Mouse (Mus musculus) thymus, adult 18-20 months (tissue): Measurements from ENCODE around the gene Cfap97d1.
A peak's percentile ranks its signal among the peaks of the same experiment; 100 is the strongest.

Experiments used
- DNase-seq, 2 experiments: peaks; one replicate each; pipeline ENCODE4 v3.0.0; 2022; ENCODE audit warnings: mixed read lengths in 2 of 2

Cfap97d1 gene

DNA sequence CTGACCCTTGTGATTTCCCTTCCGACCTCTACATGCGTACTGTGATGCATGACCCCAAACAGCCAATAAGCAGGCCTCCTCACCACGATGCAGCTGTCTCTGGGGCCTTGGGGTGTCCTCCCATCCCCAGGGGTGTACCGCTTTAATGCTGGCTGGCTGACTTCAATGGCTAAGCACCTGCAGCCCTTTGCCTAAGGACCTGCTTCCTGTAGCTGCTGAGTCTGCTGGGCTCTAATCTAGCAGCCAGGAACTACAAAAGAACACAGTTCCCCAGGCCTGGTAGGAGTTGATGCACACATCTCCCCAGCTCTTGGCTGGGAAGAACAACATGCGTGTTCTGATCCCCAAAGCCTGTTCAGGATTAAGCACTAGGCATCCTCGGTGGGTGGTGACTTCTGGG, 31.4 kb downstream of the Cfap97d1 start:
- DNase-seq: no peak

DNA sequence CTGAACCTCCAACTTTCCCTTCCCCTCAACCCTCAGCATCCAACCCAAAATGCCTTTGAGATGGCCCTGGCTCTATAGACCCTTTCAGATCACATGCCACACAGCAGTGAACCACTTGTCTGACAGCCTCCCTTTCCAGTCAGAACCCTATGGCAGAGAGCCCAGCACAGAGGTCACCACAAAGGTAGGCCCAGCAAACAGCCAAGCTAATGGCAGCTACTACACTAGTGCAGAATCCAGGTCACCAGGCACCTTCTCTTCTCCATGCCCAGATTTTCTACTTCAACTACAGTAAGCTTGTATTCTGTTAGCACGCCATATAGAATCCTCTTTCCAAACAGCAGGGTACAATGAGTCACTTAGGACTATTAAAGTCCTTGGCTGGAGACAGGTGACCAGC, 32.1 kb downstream of the Cfap97d1 start:
- no peak for DNase-seq

DNA sequence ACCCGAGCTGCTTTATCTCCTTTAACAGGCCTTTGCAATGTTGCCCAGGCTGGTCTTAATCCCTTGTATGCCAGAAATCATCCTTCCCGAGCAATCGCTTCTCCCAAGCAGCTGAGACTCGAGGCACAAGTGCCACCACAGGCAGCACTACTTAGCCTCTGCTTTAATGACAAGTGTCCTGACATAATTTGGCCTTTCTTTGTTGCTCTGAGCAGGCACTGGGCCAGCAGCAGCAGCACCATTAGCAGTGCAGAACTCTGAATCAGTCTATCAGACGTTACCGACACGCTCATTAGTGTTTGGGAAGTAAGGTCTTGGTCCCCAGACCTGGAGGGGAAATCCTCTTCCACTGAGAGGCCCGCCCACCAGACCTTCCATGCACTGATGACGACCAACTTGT, 35.7 kb downstream of the Cfap97d1 start:
- DNase-seq: no peak

DNA sequence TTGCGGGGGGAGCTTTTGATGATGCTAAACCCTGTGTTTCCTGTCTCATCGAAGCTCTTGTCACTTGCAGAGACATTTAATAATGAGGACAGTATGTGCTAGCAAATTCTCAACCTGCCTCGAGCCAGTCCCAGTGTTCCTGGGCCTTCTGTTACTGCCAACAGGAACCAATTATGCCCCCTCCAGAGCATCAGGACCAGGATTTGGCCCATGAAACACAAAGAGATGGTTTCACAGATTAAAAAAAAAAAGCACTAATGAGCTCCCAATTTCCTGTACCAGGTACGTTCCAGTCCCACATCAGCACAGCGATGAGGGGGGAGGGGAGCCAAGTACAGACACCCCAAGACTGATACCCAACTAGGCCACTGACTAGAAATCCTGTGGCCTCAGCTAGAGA, 37.1 kb downstream of the Cfap97d1 start:
- DNase-seq: no peak

DNA sequence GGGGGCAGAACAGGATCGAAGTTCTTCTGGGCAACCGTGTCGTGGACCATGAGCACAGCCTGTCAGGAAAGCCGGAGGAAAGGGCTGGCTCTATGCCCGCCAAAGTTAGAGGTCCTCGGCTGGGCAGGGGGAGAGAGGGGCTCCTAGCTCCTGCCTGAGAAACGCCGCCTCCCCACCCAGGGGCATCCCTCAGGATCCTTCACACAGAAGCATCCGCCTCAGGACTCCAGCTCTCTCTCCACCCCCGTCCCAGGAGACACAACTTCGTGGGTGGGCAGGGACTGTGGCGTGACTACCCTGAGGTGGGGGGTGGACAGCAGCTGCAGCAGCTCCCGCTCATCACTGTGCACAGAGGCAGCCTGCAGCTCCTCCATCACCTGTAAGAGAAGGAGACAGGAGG, 39.3 kb downstream of the Cfap97d1 start:
- no peak for DNase-seq

DNA sequence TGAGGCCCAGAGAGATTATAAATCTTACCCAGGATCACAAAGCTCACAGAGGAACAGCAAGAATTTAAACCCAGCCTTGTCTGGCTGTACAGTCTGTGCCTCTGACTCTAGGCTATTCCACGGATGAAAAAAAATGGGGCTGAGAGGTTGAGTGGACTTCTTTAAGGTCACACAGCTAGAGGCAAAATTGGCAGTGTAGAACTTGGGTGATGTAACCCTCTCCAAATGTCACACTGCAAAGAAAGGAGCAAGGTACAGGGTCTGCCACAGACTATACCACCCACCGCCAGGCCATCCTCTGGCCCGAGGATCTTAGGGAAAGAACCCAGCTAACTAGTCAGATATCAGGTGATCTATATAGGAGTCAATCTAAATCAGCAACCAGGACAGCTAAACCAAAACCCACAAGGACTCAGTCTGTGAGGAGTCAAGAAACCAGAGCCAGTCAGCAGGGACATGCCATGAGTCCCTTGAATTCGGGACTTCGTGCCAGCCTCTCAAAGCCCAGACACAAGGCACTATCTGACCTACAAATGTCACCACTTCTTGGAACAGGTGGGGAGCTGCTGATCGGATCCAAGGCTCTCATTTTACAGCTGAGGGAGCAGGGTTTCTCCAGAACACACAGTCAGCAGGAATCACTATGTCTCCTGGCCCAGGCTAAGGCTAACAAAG, 40.1 kb downstream of the Cfap97d1 start:
- DNase-seq: no peak

DNA sequence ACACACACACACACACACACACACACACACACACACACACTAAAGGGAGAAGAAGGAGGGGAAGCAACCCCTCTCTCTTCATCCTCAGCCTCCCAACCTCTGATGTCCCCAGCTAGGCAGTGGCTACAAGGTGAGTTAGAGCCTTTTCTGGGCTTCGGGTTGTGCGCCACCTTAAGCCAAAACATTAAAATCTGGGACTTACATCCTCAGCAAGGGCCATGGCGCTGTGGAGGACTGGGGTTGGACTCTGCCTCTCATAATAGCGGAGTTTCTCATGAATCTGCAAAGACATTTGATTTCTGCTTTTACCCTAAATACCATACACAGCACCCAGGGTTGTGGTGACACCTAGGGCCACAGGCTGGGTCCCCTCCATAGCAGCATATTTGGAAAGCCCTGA, 40.8 kb downstream of the Cfap97d1 start:
- no peak for DNase-seq

DNA sequence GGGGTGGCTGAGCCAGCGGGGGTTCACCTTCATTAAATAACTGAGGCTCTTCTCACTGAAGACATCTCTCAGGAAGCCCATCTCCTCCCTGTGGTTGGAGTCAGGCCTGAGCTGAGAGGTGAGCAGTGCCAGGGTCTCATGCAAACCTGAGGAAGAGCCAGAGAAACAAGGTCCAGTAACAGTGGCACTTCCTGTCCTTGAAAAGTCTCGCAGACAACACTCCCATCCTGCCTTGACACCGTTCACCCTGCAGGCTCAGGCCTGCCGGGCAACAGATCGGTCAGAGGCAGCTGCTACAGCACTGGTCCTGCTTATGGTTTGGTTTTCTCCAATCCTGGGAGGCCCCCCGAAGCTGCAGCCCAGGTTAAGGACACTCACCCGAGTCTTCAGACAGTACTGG, 41.3 kb downstream of the Cfap97d1 start:
- DNase-seq: no peak

DNA sequence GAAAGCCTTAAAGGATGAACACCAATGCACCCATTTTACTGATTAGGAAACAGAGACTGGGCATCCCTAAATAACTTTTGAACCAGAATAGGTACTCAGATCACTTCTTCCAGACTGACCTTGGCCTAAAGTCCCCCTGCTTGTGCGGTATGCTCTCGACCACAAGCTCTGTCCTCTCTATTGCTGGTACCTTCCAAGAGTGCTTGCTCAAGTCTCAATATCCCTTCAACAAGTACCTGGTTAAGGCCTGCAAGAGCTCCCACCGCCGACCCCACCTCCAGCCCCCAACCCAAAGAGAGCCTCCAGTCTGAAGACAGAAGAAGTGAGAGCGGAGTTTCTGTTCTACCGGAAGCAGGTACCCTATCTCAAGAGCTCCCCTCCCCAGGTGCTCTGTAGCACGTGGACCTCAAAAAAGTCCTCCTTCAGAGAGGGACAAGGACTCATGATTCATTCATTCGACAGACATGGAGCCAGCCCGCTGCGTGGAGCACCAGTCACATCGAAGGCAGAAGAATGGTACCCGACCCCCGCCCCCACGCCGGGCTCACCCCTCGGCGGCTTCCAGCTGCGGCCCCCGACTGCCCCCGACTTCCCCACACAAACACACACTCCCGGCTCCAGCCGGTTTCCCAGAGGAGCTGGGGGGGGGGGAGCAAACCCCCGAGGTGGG, 42.0 kb downstream of the Cfap97d1 start:
- DNase-seq: no peak

DNA sequence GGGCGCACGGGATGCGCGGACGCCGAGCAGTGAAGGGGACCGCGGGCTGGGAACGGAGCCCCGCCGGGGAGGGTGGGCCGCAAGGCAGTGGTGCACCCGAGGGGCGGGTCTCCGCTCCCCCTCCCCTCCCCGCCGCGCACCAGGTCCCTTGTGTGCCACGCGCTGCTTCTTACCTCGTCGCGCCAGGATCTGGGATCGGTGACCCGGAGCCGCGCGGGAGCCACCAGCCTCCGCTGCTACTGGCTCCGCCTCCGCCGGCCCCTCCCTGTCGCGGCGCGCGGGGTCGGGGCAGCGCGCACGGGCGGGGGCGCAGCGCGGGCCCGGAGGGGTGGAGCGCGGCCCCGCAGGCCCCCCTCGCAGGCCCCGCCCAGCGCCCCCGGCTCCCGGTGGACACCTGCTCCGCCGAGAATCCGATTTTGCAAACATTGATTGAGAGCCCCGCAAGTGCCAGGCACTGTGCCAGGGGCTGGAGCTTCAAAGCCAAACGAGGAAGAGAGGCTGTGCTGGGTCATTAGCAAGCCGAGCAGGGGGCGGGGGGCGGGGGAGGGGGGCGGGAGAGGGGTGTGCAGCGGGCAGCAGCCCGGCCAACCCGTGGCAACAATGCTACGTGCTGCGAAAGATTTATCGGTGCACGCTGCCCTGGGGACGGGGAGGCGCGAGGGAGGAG, 42.7 kb downstream of the Cfap97d1 start:
- peak in 1 of 2 experiments; percentile 10 for DNase-seq

DNA sequence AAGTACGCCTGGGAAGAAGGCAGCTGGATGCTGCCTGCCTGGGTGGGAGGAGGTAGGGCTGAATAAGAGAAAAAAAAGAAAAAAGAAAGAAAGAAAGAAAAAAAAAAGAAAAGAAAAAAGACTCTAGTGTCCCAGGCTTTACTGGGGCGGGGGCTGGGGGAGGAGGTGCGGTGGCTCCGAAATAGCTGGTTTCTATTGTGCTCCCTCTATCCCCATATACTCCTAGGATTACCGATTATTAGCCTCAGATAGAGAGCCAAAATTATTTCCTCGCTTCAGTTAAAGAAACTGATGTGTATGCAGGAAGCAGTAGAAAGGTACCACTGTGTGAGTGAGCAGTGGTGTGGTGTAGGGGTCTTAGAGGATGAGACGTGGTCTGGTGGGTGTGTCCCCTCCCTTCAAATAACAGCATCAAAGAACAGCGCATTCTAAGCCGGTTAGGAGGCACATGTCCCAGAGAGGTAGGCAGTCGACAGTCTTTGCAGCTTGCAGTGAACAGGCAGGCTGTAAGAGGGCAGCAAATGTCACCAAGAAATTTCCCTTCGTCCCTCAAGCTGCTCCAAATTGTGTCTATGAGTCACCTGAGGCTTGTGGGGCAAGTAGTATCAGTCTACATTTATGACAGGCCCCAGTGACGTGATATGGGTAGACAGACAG, 43.4 kb downstream of the Cfap97d1 start:
- DNase-seq: no peak

DNA sequence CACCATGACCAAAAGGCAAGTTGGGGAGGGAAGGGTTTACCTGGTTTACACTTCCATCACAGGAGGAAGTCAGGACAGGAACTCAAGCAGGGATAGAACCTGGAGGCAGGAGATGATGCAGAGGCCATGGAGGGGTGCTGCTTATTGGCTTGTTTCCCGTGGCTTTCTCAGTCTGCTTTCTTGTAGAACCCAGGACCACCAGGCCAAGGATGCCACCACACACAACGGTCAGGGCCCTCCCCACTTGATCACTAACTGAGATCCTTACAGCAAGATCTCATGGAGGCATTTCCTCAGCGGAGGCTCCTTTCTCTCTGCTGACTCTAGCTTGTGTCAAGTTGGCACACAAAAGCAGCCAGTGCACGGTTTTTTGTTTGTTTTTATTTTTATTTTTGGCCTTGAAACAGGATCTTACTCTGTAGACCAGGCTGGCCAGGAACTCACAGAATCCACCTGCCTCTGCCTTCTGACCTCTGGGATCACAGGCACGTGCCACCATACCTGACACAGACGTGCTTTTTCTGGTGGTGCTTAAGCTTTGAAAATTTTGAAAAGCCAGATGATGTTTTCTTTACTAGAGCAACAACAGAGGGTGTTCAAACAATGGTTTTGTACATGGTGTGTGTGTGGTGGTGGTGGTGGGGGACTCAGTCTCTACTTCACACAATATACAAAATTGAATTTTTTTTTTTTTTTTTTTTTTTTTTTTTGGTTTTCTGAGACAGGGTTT, 44.2 kb downstream of the Cfap97d1 start, which contains the start of gene Mpp3:
TSS of gene Mpp3 (minus strand) at position 375 of the 730 bp plus-strand sequence.
- no peak for DNase-seq

DNA sequence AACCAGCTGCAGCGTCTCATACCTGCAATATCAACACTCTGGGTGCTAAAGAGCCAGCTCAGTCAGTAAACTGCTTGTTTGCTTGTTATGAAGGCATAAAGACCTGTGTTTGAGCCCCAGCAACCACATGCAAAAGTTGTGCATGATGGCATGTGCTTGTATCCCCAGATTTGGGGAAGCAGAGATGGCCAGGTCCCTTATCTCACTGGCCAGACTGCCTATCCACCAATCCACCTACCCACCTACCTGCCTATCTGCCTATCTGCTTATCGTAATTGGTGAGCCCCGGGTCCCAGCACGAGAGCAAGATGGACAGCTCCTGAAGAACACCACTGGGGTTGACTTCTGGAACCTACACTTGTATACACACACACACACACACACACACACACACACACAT, 45.2 kb downstream of the Cfap97d1 start:
- no peak for DNase-seq

DNA sequence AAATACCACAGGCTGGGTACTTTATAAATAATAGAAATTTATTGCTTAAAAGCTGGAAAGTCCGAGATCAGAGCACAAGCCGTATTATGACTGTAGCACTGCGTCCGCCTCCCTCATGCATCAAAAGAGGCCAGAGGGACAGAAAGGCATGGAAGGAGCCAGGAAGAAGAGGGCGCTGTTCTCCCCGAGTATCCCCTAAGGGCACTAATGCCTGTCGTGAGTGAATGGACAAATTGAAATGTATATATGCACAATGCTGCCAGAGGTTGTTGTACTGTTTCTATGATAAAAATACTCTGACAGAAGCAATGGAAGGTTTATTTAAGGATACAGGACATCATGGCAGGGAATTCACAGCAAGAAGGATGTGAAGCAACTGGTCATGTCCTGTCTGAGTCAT, 45.9 kb downstream of the Cfap97d1 start:
- DNase-seq: no peak

DNA sequence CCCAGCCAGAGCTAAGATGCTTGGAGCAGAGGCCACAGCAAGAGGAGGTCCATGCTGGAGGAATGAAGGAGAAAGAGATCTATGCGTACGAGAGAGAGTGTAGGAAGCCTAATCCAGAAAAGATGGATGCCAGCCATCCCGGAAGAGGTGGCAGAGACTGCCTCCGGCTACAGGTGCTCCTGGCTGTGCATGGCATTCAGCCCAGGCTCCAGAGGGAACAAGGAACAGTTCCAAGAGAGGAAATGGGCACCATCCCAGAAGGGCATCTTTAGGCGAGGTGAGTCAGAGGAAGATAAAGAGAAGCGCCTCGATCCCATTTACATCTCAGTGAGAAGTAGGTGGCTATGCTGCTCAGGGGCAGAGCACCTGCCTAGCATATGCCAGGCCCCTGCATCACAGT, 47.1 kb downstream of the Cfap97d1 start:
- no peak for DNase-seq

DNA sequence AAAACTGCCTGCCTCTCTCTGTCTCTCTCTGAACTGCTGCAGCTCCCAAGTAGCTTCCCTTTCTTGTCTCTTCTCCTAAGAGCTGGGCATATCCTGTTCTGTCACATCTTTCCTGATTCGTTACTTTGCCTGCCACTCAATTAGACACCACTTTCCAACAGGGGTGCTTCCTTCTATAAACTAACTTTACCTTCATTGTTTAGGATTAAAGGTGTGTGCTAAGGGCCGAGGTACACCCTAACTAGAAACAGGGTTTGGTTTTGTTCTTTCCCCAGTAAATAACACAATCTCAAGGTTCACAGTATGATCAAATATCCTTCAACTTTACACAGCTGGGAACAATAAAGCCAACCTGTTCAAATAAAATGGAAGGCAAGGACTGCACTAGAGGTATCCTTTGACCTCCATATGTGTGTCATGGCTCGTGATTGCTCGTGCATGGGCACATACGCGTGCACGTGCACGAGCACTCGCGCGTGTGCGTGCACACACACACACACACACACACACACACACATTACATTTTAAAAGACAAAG, 49.0 kb downstream of the Cfap97d1 start:
- no peak for DNase-seq

DNA sequence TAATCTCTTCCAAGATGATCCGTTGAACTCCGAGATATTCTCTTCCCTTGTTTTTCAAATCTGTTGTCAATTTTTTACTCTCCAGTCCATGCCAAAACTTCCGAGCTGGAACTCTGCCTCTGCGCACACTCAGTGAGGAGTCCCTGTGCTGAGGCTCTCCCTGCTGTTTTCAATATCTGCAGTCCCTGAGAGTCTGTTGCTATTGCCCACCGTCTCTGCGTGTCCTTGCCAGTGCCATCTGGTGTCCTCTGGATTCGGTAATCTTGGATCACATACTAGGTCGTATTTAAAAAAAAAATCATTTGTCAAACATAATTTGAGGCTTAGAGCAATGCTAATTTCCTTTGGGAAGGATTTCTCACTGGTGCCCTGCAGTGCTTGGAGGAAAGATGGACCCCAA, 50.8 kb downstream of the Cfap97d1 start:
- DNase-seq: no peak

DNA sequence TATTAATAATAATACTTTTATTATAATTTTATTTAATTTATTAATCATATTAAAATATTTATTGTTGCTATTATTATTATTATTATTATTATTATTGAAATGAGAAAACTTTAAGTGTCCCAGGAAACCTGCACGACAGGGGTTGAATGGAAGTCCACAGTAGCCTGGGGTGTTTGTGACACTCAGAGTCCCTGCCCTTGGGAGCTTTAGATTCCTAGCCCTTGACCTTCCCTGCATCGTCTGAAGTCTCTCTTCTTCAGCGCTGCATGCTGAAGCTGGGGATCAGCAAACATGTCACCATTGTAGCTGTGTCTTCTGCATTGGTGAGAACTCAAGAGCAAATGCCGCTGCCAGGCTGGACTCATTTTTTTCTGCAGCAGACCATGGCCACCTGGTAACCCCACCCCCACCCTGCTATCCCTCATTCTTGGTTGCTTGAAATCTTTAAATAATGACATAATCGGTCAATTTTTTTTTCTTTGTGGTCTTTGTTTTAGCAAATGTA, 51.4 kb downstream of the Cfap97d1 start:
- no peak for DNase-seq

DNA sequence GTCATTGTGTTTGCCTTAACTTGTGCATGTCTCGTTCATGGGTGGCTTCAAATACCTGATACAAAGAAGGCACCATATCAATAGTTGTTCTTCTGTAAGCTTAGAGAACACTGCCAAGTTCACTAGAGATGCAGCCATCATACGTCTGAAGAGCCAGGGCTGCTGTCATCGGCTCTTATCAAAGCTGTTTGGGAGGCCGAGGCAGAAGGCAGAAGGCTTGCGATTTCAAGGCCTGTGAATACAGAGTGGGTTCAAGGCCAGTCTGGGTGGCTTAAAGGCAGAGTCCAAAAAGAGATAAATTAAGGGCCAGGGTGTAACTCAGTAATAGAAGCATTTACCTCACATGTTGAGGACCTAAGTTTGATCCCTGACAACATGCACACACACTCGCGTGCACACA, 52.3 kb downstream of the Cfap97d1 start:
- DNase-seq: no peak

DNA sequence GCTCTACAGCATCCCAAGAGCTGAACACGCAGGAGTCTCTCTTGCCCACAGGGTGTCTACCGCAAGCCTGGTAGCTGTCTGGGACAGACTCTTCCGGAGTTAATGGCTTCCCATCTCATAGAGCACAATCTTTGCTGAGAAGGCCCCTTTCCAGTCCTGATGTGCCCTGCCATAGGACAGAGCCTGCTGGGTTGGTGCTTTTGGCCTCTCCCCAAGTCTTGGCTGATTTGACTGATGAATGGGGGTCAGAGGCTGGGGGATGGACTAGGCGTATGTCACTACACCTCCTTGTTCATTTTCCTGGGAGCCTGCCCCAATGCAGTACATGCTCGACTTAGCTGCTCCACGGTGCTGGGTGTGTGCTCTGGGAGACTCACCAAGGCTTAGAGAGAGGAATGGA, 53.7 kb downstream of the Cfap97d1 start:
- DNase-seq: no peak

DNA sequence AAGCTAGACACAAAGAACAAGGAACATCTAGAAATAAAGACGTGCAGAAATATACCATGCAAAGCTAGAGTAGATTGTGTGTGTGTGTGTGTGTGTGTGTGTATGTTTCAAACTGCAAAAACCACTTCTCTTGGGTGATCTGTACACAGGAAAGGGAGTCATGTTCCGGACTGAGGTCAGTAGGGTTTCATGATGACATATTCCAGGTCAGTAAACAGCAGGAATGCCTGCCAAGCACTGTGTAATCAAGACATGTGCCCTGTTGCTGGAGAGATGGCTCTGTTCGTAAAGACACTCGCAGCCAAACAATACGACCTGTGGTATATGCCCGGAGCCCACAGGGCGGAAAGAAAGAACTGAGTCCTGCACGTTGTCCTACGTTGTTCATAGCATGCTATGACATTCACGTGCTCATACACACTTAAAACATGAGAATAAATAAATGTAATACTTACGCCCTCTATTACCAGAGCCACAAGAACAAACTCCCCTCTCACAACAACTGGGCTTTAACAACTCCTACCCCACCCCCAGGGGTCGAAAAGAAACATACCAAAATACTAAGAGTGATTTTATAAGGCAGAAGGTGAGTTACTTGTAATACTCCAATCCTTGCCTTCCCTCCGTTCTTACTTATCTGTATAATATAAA, 55.5 kb downstream of the Cfap97d1 start:
- DNase-seq: no peak

DNA sequence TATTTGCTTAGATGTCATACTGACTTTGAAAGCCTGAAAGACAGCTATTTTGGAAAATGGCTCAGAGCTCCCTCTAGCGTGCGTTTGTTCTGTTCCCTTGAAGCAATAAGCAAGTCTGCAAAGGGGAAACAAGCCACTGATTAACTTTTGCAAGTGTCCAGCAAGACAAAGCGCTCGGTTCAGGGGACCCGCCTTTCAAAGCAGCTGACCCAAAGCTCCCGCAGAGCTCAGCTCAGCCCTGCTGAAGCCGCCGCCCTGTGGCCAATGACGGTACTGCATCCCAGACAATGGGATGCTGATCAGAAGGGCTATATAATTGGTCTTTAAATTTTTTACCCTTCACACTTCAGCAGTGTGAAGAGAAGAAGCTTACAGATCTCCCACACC, 56.1 kb downstream of the Cfap97d1 start:
- DNase-seq: no peak
